Comparison of ENCODE assay signal across 16 mouse cellular contexts in the genomic region with DNA sequence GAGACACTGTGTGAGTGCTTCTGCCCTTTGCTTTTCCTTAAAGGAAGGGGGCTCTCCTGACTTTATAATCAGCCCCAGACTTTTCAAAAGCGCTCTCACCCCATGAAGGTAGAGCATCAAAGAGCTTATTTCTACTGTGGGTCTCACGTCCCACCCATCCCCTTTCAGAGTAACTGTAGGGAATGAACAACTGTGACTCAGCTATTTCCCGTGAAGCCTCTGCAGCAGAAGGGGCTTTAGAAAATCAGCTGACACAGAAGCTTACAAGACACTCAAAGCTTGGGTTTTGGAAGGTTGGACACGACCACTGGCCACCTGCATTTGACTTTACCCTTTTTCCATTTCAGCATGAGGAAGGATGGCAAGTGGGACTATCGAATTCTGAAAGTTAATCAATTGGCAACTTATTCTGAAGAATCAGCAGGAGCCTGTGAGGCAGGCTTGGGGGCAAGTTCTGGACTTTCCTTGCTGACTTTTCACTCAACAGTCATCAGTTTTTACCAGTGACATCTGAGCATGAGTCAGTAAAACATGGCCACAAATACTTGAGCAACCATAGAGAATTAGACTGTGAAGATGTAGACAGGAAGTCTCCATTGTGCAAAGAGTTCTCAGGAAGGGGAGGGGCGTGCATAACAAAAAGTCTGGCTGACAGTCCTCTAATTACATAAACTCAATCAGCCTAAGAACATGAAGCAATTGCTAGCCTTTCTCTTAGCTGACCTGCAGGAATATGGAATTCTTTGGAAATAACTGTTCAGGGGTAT. TPM values are rescaled to one million over a fixed set of nuclear protein-coding genes. Genes with fewer than 3 reads are reported as not detected.
A peak's percentile ranks its signal among the peaks of the same experiment; 100 is the strongest.
DNase-seq lines count a peak whose midpoint lies in the region; ATAC-seq lines count a peak whose summit lies in the region.
"Had no signal": no experiment of that assay in that cellular context is flagged by ENCODE, and none has a peak within 500 bp of the region (broad histone marks: within the 10 kb centered on the region; RNA-seq: fewer than 3 reads in every experiment).

No protein-coding gene starts in this region.

- WGBS in heart, embryonic 10.5 days: 56% methylated on average over 6 of the region's 6 CpGs
- 64% methylated on average over 6 of the region's 6 CpGs for WGBS in heart, embryonic 12.5 days
- 70% methylated on average over 6 of the region's 6 CpGs for WGBS in forebrain, embryonic 13.5 days

- H3K4me1 ChIP-seq in heart, embryonic 10.5 days: no peaks in the 10 kb centered on the region; the same call in 1 of the 2 replicates
- H3K4me1 ChIP-seq in heart, embryonic 12.5 days (replicated peaks): 0 out of 2 replicates have a peak, but pooled peaks cover 3% of the 10 kb centered on the region
- H3K4me1 ChIP-seq in forebrain, embryonic 13.5 days: 0 out of 2 replicates have a peak, but pooled peaks cover 4% of the 10 kb centered on the region
- H3K4me1 ChIP-seq: midbrain, embryonic 13.5 days had no signal

- ATAC-seq in heart, embryonic 12.5 days (ENCODE audit: insufficient number of reproducible peaks, low FRiP score): no peak
- ATAC-seq in megakaryocyte, adult 5-6 weeks (ENCODE audit: poor library complexity, severe bottlenecking): peak; percentile 53
- no peak for ATAC-seq in forebrain, embryonic 13.5 days
- ATAC-seq: inflammation-experienced regulatory T-cells, adult 6 months; midbrain, embryonic 13.5 days had no signal

- no peak overlapping the region for H3K27ac ChIP-seq in heart, embryonic 10.5 days
- H3K27ac ChIP-seq in heart, embryonic 12.5 days (ENCODE audit: poor library complexity, severe bottlenecking): no peak overlapping the region
- H3K27ac ChIP-seq in forebrain, embryonic 13.5 days: no peak overlapping the region
- H3K27ac ChIP-seq: kidney, embryonic 15.5 days; midbrain, embryonic 13.5 days had no signal

- H3K27me3 ChIP-seq in heart, embryonic 10.5 days (ENCODE audit: insufficient read depth, poor library complexity, severe bottlenecking): no peaks in the 10 kb centered on the region
- H3K27me3 ChIP-seq in heart, embryonic 12.5 days (replicated peaks): no peaks in the 10 kb centered on the region
- no peaks in the 10 kb centered on the region for H3K27me3 ChIP-seq in forebrain, embryonic 13.5 days
- H3K27me3 ChIP-seq: kidney, embryonic 15.5 days; midbrain, embryonic 13.5 days had no signal

- no peak overlapping the region for H3K4me2 ChIP-seq in heart, embryonic 12.5 days
- no peak overlapping the region for H3K4me2 ChIP-seq in forebrain, embryonic 13.5 days
- H3K4me2 ChIP-seq: heart, embryonic 11.5 days; kidney, embryonic 15.5 days; midbrain, embryonic 13.5 days had no signal

- H3K9me3 ChIP-seq in heart, embryonic 10.5 days: no peaks in the 10 kb centered on the region
- H3K9me3 ChIP-seq in heart, embryonic 12.5 days (replicated peaks): no peaks in the 10 kb centered on the region
- no peaks in the 10 kb centered on the region for H3K9me3 ChIP-seq in forebrain, embryonic 13.5 days (replicated peaks)
- H3K9me3 ChIP-seq: kidney, embryonic 15.5 days; midbrain, embryonic 13.5 days had no signal

- DNase-seq in heart, embryonic 10.5 days (ENCODE audit: low spot score): peak; percentile 67
- DNase-seq in CD4-positive, CD25-positive, alpha-beta regulatory T cell, adult 2 months (ENCODE audit: low read depth, low spot score): peak; percentile 21
- peak; percentile 56 for DNase-seq in ZHBTc4 (ENCODE audit: low read depth, low spot score)
- DNase-seq in adrenal gland, postnatal 36 days: no peak
- no peak for DNase-seq in spleen, adult 12 weeks (ENCODE audit: low spot score)
- DNase-seq: cerebellum, adult 8-10 months; gastrocnemius, postnatal 14 days had no signal

- no peak overlapping the region for H3K4me3 ChIP-seq in heart, embryonic 10.5 days
- no peak overlapping the region for H3K4me3 ChIP-seq in heart, embryonic 12.5 days
- H3K4me3 ChIP-seq in forebrain, embryonic 13.5 days: no peak overlapping the region
- H3K4me3 ChIP-seq: erythroblast, embryonic 14.5 days; kidney, embryonic 15.5 days; midbrain, embryonic 13.5 days; myocyte had no signal

- H3K36me3 ChIP-seq in heart, embryonic 10.5 days: no peaks in the 10 kb centered on the region
- H3K36me3 ChIP-seq in heart, embryonic 12.5 days: no peaks in the 10 kb centered on the region
- no peaks in the 10 kb centered on the region for H3K36me3 ChIP-seq in forebrain, embryonic 13.5 days (ENCODE audit: poor library complexity, severe bottlenecking)
- H3K36me3 ChIP-seq: kidney, embryonic 15.5 days; midbrain, embryonic 13.5 days had no signal

- H3K9ac ChIP-seq in heart, embryonic 12.5 days: no peak overlapping the region
- no peak overlapping the region for H3K9ac ChIP-seq in forebrain, embryonic 13.5 days
- H3K9ac ChIP-seq: kidney, embryonic 15.5 days; midbrain, embryonic 13.5 days had no signal

RNA-seq across cellular contexts. Expression of a gene that starts 45.6 kb away (rescaled TPM):
- polyA plus RNA-seq in heart, embryonic 10.5 days (2016; fragmentation: Nextera tagmentation; extraction: Ambion mirVana): 50.6 and 74.5 TPM in 2 replicates
- 92.3 and 96.6 TPM in 2 replicates for polyA plus RNA-seq in heart, embryonic 12.5 days (2016; fragmentation: Nextera tagmentation; extraction: Ambion mirVana)
- total RNA-seq in megakaryocyte, adult 5-6 weeks (2015): 272 and 276 TPM in 2 replicates
- 147 and 155 TPM in 2 replicates for total RNA-seq in megakaryocyte, adult 5-6 weeks (2017)
- 10 to 100 TPM; 20.3 to 21.4 TPM for total RNA-seq in adrenal gland, postnatal 36 days (2021)
- polyA plus RNA-seq in forebrain, embryonic 13.5 days (2015; fragmentation: Nextera tagmentation; extraction: Ambion mirVana): 26.4 and 30.3 TPM in 2 replicates

Comparison
In these comparisons a context has a peak if more than half of its experiments do, and no peak if none do; other contexts are left out.
1. DNase-seq: peak in heart, embryonic 10.5 days (single experiment), CD4-positive, CD25-positive, alpha-beta regulatory T cell, adult 2 months (single experiment) and ZHBTc4 (single experiment); none in adrenal gland, postnatal 36 days (0 of 2) and spleen, adult 12 weeks (single experiment).